In genomic region chr1:42539541-42540520, GRCm38 (mm10) we compare ENCODE assay signal across 8 mouse cellular contexts.
DNase-seq lines count a peak whose midpoint lies in the region; ATAC-seq lines count a peak whose summit lies in the region.

No protein-coding gene starts in this region.

- H3K4me3 ChIP-seq in embryonic facial prominence, embryonic 11.5 days (ENCODE audit: low read depth, low read length): no peak overlapping the region

- no peak overlapping the region for H3K27ac ChIP-seq in embryonic facial prominence, embryonic 11.5 days (replicated peaks; ENCODE audit: low read depth, low read length)

- peak; percentile 68 for DNase-seq in brain, adult 2 months (ENCODE audit: low read depth, low spot score)
- peak; percentile 70 for DNase-seq in embryonic facial prominence, embryonic 11.5 days (ENCODE audit: low spot score)
- peak; percentile 19 for DNase-seq in kidney, adult 9 months
- DNase-seq in left cerebral cortex, postnatal 36 days (ENCODE audit: low spot score in 2 of 2): peak; percentile 30 to 43
- peak; percentile 33 for DNase-seq in right cerebral cortex, postnatal 14 days
- no peak for DNase-seq in gastrocnemius, postnatal 25 days
- DNase-seq in urinary bladder, postnatal 36 days (ENCODE audit: low spot score in 2 of 2): no peak
- no peak for DNase-seq in lung, adult 18-20 months

- intact Hi-C loops in left cerebral cortex, postnatal 36 days (cut with DNase I): loop anchor here (5.0 to 10.0 kb wide), 2 partner anchors 152 to 275 kb away; no protein-coding TSS in a partner anchor

- WGBS in embryonic facial prominence, embryonic 11.5 days: 62% methylated on average over 26 of the region's 26 CpGs

- H3K4me1 ChIP-seq in embryonic facial prominence, embryonic 11.5 days (ENCODE audit: control insufficient read depth, insufficient read depth, low read length): no peaks in the 10 kb centered on the region

- no peaks in the 10 kb centered on the region for H3K27me3 ChIP-seq in embryonic facial prominence, embryonic 11.5 days (ENCODE audit: control insufficient read depth, insufficient read depth, low read length)

- ATAC-seq in embryonic facial prominence, embryonic 11.5 days (replicated peaks; ENCODE audit: insufficient number of reproducible peaks, low FRiP score, low TSS enrichment, low read depth): peak; percentile 61

- H3K36me3 ChIP-seq in embryonic facial prominence, embryonic 11.5 days (replicated peaks; ENCODE audit: control insufficient read depth, insufficient read depth, low read depth, low read length): no peaks in the 10 kb centered on the region

- H3K4me2 ChIP-seq in embryonic facial prominence, embryonic 11.5 days (ENCODE audit: low read depth, low read length): no peak overlapping the region

- no peak overlapping the region for H3K9ac ChIP-seq in embryonic facial prominence, embryonic 11.5 days (replicated peaks; ENCODE audit: low read length)

- H3K9me3 ChIP-seq in embryonic facial prominence, embryonic 11.5 days (replicated peaks; ENCODE audit: control insufficient read depth, low read length): no peaks in the 10 kb centered on the region

Comparison
In these comparisons a context has a peak if more than half of its experiments do, and no peak if none do; other contexts are left out.
1. DNase-seq: peak in brain, adult 2 months (single experiment), embryonic facial prominence, embryonic 11.5 days (single experiment), kidney, adult 9 months (single experiment), left cerebral cortex, postnatal 36 days (2 of 2) and right cerebral cortex, postnatal 14 days (single experiment); none in gastrocnemius, postnatal 25 days (single experiment), urinary bladder, postnatal 36 days (0 of 2) and lung, adult 18-20 months (0 of 2).